Mouse (Mus musculus) bone marrow, adult 2 months (tissue): ENCODE data around the gene Snap91.

Experiments used
- CTCF ChIP-seq: fragments of 200-500 bp; IDR thresholded peaks from 2 replicates; pipeline ENCODE4 v1.5.1; 2011; ENCODE audit warnings: low read length, control low read depth; ENCODE audit not compliant: control insufficient read depth, insufficient read depth
- POLR2A ChIP-seq: fragments of 200-500 bp; IDR thresholded peaks from 2 replicates; pipeline ENCODE4 v1.6.1; 2011; ENCODE audit warnings: low read depth, mild to moderate bottlenecking, control low read depth, low read length, borderline replicate concordance; ENCODE audit not compliant: control insufficient read depth

- TF ChIP-seq CTCF: no peak
- TF ChIP-seq POLR2A: no peak
Measured at GRCm38 (mm10) chr9:86858101-86858500, 22.4 kb downstream of the Snap91 start.
